Mouse (Mus musculus): ENCODE measurements around the gene Ggcx. TPM values are rescaled to one million over a fixed set of nuclear protein-coding genes. Genes with fewer than 3 reads are reported as not detected.

The Ggcx gene
- polyA plus RNA-seq (2014; fragmentation: Nextera tagmentation; extraction: Ambion mirVana) = 23.2 TPM in 2 replicates

DNA sequence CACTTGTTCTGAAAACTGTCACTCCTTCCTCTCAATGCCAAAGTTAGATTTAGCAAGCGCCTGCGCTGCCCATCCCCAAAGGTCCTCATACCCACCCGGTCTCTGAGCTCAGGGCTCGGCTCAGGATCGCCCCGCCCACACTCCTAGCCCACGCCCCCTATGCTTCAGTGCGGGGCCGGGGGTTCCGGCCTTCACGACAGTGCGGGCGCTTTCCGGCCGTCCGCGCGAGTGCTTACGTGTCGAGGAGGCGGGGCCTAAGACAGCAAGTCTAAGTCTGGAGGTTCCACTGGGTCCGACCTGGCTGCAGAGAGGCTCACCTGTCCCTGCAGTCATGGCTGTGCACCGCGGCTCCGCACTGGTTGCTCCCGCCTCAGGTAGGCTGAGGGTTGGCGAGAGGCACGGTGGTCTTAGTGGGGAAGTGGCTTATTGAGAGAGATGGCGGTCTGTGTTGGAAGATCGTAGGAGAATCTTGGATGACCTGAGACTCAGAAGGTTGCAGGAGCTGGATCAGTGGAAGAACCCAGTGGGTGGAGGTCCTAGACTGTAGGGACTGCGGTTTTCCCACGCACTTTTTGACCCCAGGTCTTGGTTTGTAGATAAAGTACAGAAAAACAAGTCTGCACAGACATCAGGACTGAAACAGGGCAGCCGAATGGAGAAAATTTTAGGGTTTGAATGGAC lies at the start of gene Ggcx:
Ggcx (plus strand) TSS at position 233 of the 681 bp plus-strand sequence.
- H3K27ac ChIP-seq (ENCODE audit: low read length) = peak within 1 kb of the TSS; percentile 61; the same call in 1 of the 2 replicates
- H3K36me3 ChIP-seq (ENCODE audit: control insufficient read depth, insufficient read depth, low read length) = peaks cover 15% of the 10 kb centered on the region
- H3K9ac ChIP-seq (replicated peaks; ENCODE audit: low read depth, low read length) = peak within 1 kb of the TSS; percentile 89
- H3K9me3 ChIP-seq (ENCODE audit: control insufficient read depth, low read depth, low read length) = no peaks in the 10 kb centered on the region
- 1% methylated on average over 33 of the region's 33 CpGs for WGBS
- peak within 1 kb of the TSS; percentile 87 for H3K4me3 ChIP-seq (ENCODE audit: low read depth, low read length)
- peak within 1 kb of the TSS; percentile 81 for H3K4me2 ChIP-seq (replicated peaks; ENCODE audit: low read depth, low read length)
- peaks cover 6% of the 10 kb centered on the region; the same call in 1 of the 2 replicates for H3K4me1 ChIP-seq (ENCODE audit: control insufficient read depth, insufficient read depth, low read length)
- H3K27me3 ChIP-seq (ENCODE audit: control insufficient read depth, insufficient read depth, low read length) = no peaks in the 10 kb centered on the region
- peak; percentile 95 for ATAC-seq (ENCODE audit: insufficient number of reproducible peaks, insufficient read depth, low FRiP score, low read depth)

DNA sequence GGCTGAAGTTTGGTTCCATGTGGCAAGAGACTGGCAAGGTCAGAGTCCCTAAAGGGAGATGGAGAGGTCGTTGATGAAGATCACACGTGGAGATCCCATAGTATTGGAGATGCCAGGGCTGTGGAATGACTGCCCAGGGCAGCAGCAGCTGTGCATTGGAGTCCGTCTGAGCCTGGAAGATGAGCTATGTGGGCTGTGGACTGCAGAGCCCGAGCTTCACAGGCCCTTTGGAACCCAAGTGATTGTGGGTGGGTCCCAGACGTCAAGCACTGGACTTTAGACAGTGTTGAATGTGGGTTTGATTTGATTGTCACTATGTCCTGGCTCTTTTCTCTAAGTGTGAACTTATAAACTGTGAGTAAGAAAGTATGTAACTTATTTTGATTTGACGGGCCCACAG lies 49.1 kb upstream of the Ggcx start:
- Histone ChIP-seq H3K27ac (ENCODE audit: low read length) (no peak overlapping the region), H3K9ac (replicated peaks; ENCODE audit: low read depth, low read length) (no peak overlapping the region), H3K4me2 (replicated peaks; ENCODE audit: low read depth, low read length) (no peak overlapping the region), H3K36me3 (ENCODE audit: control insufficient read depth, insufficient read depth, low read length) (peaks cover under 1% of the 10 kb centered on the region; the same call in 1 of the 2 replicates), H3K4me1 (ENCODE audit: control insufficient read depth, insufficient read depth, low read length) (peaks cover 16% of the 10 kb centered on the region; the same call in 1 of the 2 replicates), H3K4me3 (ENCODE audit: low read depth, low read length) (no peak overlapping the region), H3K9me3 (ENCODE audit: control insufficient read depth, low read depth, low read length) (no peaks in the 10 kb centered on the region), H3K27me3 (ENCODE audit: control insufficient read depth, insufficient read depth, low read length) (no peaks in the 10 kb centered on the region)
- WGBS = 68% methylated on average over 6 of the region's 6 CpGs
- no peak for ATAC-seq (ENCODE audit: insufficient number of reproducible peaks, insufficient read depth, low FRiP score, low read depth)

DNA sequence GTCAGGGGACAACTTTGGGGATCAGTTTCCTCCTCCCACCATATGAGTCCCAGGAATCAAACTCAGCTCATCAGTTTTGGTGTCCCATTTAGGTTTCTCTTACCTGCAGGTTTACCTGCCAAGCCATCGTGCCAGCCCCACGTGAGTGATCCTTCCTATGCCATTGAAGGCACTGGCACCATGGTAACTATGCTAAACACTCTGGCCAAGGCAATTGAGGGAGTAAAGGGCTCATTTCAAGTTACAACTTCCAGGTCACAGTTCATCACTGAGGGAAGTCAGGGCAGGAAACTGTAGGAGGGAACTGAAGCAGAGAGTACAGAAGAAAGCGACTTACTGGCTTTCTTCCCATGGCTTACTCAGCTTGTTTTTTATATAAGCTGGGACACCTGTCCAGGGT lies 47.8 kb upstream of the Ggcx start:
- Histone ChIP-seq H3K27me3 (ENCODE audit: control insufficient read depth, insufficient read depth, low read length) (no peaks in the 10 kb centered on the region), H3K4me1 (ENCODE audit: control insufficient read depth, insufficient read depth, low read length) (peaks cover 14% of the 10 kb centered on the region; the same call in 1 of the 2 replicates), H3K36me3 (ENCODE audit: control insufficient read depth, insufficient read depth, low read length) (no peaks in the 10 kb centered on the region), H3K9me3 (ENCODE audit: control insufficient read depth, low read depth, low read length) (no peaks in the 10 kb centered on the region), H3K9ac (replicated peaks; ENCODE audit: low read depth, low read length) (no peak overlapping the region), H3K4me2 (replicated peaks; ENCODE audit: low read depth, low read length) (no peak overlapping the region), H3K27ac (ENCODE audit: low read length) (no peak overlapping the region), H3K4me3 (ENCODE audit: low read depth, low read length) (no peak overlapping the region)
- WGBS = 71% methylated on average over 3 of the region's 3 CpGs
- no peak for ATAC-seq (ENCODE audit: insufficient number of reproducible peaks, insufficient read depth, low FRiP score, low read depth)

DNA sequence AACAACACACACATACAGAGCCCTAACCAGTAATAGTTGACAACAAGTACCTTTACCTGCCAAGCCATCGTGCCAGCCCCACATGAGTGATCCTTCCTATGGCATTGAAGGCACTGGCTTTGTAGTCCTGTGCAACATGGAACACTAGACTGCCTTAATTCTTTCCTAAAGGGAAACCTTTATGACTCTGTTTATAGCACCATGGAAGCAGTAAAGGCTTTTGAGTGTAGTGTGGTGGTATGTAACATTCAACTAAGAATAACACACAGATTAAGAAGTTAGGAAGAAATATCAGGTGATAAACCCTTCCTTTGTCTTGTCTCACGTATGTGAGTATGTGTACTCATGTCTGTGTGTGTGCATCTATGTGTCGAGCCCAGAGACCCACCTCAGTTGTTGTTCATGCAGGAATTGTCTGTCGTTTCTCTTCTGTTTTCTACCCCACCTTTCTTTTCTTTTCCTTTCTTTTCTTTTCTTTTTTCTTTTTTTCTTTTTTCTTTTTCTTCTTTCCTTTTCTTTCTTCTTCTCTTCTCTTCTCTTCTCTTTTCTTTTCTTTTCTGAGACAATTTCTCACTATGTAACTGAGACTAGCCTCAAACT lies 47.2 kb upstream of the Ggcx start, which contains the start of gene Rnf181:
Rnf181 (minus strand) TSS at position 113 of the 600 bp plus-strand sequence.
- 77% methylated on average over 4 of the region's 4 CpGs for WGBS
- no peak within 1 kb of the TSS for H3K4me2 ChIP-seq (replicated peaks; ENCODE audit: low read depth, low read length)
- H3K27me3 ChIP-seq (ENCODE audit: control insufficient read depth, insufficient read depth, low read length) = no peaks in the 10 kb centered on the region
- H3K4me1 ChIP-seq (ENCODE audit: control insufficient read depth, insufficient read depth, low read length) = peaks cover 9% of the 10 kb centered on the region; the same call in 1 of the 2 replicates
- no peak within 1 kb of the TSS for H3K27ac ChIP-seq (ENCODE audit: low read length)
- ATAC-seq (ENCODE audit: insufficient number of reproducible peaks, insufficient read depth, low FRiP score, low read depth) = no peak
- no peaks in the 10 kb centered on the region for H3K36me3 ChIP-seq (ENCODE audit: control insufficient read depth, insufficient read depth, low read length)
- no peak within 1 kb of the TSS for H3K9ac ChIP-seq (replicated peaks; ENCODE audit: low read depth, low read length)
- H3K4me3 ChIP-seq (ENCODE audit: low read depth, low read length) = no peak within 1 kb of the TSS
- H3K9me3 ChIP-seq (ENCODE audit: control insufficient read depth, low read depth, low read length) = no peaks in the 10 kb centered on the region

DNA sequence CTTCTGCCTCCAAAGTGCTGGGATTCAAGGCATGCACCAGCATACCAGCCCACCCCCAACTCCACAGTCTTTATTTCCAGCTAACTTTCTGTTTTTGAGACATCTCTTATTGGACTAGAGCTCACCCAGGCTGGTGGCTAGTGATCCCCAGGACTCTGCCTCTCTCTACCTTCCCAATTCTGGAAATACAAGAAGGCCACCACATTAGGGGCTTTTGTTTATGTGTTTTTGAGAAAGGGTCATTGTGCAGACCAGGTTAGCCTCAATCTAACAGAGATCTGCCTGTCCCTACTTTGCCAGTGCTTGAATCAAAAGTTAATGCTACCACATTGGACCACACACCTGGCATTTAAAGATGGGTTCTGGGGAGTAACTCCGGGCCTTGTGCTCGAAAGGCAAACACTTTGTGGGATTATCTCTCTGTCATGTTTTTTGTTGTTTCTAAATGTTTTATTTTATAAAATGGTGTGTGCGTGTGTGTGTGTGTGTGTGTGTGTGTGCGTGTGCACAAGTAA lies 46.6 kb upstream of the Ggcx start:
- H3K9me3 ChIP-seq (ENCODE audit: control insufficient read depth, low read depth, low read length) = no peaks in the 10 kb centered on the region
- no peaks in the 10 kb centered on the region for H3K27me3 ChIP-seq (ENCODE audit: control insufficient read depth, insufficient read depth, low read length)
- H3K9ac ChIP-seq (replicated peaks; ENCODE audit: low read depth, low read length) = no peak overlapping the region
- H3K4me3 ChIP-seq (ENCODE audit: low read depth, low read length) = no peak overlapping the region
- no peak overlapping the region for H3K4me2 ChIP-seq (replicated peaks; ENCODE audit: low read depth, low read length)
- ATAC-seq (ENCODE audit: insufficient number of reproducible peaks, insufficient read depth, low FRiP score, low read depth) = no peak
- H3K27ac ChIP-seq (ENCODE audit: low read length) = no peak overlapping the region
- 76% methylated on average over 4 of the region's 4 CpGs for WGBS
- peaks cover 9% of the 10 kb centered on the region; the same call in 1 of the 2 replicates for H3K4me1 ChIP-seq (ENCODE audit: control insufficient read depth, insufficient read depth, low read length)
- no peaks in the 10 kb centered on the region for H3K36me3 ChIP-seq (ENCODE audit: control insufficient read depth, insufficient read depth, low read length)

DNA sequence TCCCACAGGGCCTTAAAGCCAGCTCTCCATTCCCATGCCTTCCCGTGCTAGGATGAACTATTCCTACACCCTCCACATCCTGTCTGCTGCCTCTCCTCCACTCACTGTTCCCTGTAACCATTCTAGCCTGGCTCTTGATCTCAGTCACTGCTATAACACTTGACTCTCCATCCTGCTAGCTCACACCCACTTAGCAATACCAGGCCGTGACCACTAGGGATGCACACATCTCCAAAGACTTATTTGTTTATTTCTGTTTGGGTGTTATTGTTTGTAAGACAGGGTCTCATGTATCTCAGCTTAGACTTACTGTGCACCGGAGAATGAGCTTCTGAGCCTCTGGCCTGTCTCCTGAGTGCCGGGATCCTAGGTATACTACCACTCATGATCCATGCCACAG lies 44.6 kb upstream of the Ggcx start:
- ATAC-seq (ENCODE audit: insufficient number of reproducible peaks, insufficient read depth, low FRiP score, low read depth) = no peak
- no peaks in the 10 kb centered on the region for H3K36me3 ChIP-seq (ENCODE audit: control insufficient read depth, insufficient read depth, low read length)
- H3K4me2 ChIP-seq (replicated peaks; ENCODE audit: low read depth, low read length) = no peak overlapping the region

DNA sequence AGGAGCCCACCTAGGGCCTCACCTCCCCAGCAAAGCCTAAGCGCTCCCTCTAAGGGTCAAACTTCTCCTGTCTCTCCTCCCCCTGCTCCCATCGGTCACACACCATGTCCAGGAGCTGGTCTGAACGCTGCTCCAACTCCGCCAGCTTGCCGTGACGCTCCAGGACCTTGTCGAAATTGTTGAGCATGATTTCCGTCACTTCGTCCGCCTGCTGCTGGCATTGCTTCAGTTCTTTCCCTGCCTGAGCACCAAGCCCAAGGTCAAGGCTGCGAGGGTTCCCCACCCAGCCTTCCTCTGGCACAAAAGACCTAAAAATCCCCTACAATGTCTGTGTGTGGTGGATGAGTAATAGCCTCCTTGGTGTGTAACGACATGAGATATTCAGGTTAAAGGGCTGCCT lies 44.0 kb upstream of the Ggcx start:
- Histone ChIP-seq H3K4me1 (ENCODE audit: control insufficient read depth, insufficient read depth, low read length) (peaks cover 9% of the 10 kb centered on the region; the same call in 1 of the 2 replicates), H3K9ac (replicated peaks; ENCODE audit: low read depth, low read length) (no peak overlapping the region), H3K9me3 (ENCODE audit: control insufficient read depth, low read depth, low read length) (no peaks in the 10 kb centered on the region), H3K4me3 (ENCODE audit: low read depth, low read length) (no peak overlapping the region), H3K36me3 (ENCODE audit: control insufficient read depth, insufficient read depth, low read length) (no peaks in the 10 kb centered on the region), H3K4me2 (replicated peaks; ENCODE audit: low read depth, low read length) (no peak overlapping the region), H3K27ac (ENCODE audit: low read length) (no peak overlapping the region), H3K27me3 (ENCODE audit: control insufficient read depth, insufficient read depth, low read length) (no peaks in the 10 kb centered on the region)
- ATAC-seq (ENCODE audit: insufficient number of reproducible peaks, insufficient read depth, low FRiP score, low read depth) = no peak
- WGBS = 77% methylated on average over 12 of the region's 12 CpGs

More for the DNA sequence above, 44.6 kb upstream of the Ggcx start:
- Histone ChIP-seq H3K4me3 (ENCODE audit: low read depth, low read length) (no peak overlapping the region), H3K27ac (ENCODE audit: low read length) (no peak overlapping the region), H3K9ac (replicated peaks; ENCODE audit: low read depth, low read length) (no peak overlapping the region), H3K4me1 (ENCODE audit: control insufficient read depth, insufficient read depth, low read length) (peaks cover 9% of the 10 kb centered on the region; the same call in 1 of the 2 replicates), H3K9me3 (ENCODE audit: control insufficient read depth, low read depth, low read length) (no peaks in the 10 kb centered on the region), H3K27me3 (ENCODE audit: control insufficient read depth, insufficient read depth, low read length) (no peaks in the 10 kb centered on the region)
- WGBS = 76% methylated on average over 4 of the region's 4 CpGs

DNA sequence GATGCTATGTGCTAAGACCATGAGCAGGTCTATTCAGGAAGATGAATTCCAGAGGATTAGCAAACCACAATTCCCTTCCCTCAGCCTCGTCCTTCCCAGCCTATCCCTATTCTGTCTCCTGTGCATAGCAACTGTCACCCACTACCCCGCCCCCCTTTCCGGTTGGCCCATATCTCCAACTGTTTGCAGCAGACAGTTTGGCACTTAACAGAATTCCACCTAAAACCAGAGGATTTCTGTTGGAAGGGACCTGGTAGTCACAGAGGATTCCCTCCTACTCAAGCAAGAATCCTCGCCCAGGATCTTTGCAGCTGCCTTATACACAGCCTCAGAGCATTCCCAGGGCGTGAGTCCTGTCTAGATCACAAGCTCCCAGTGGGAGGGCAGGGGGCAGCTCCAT lies 43.0 kb upstream of the Ggcx start:
- 28% methylated on average over 5 of the region's 5 CpGs for WGBS

More for the DNA sequence above, 43.0 kb upstream of the Ggcx start:
- Histone ChIP-seq H3K4me3 (ENCODE audit: low read depth, low read length) (no peak overlapping the region), H3K9me3 (ENCODE audit: control insufficient read depth, low read depth, low read length) (no peaks in the 10 kb centered on the region), H3K36me3 (ENCODE audit: control insufficient read depth, insufficient read depth, low read length) (no peaks in the 10 kb centered on the region), H3K4me2 (replicated peaks; ENCODE audit: low read depth, low read length) (no peak overlapping the region), H3K4me1 (ENCODE audit: control insufficient read depth, insufficient read depth, low read length) (peaks cover 9% of the 10 kb centered on the region; the same call in 1 of the 2 replicates), H3K27ac (ENCODE audit: low read length) (peak overlapping the region; percentile 4; the same call in 1 of the 2 replicates), H3K27me3 (ENCODE audit: control insufficient read depth, insufficient read depth, low read length) (no peaks in the 10 kb centered on the region), H3K9ac (replicated peaks; ENCODE audit: low read depth, low read length) (no peak overlapping the region)
- ATAC-seq (ENCODE audit: insufficient number of reproducible peaks, insufficient read depth, low FRiP score, low read depth) = no peak

All from stomach, embryonic 14.5 days (tissue).